ENCODE assay signal across 10 mouse cellular contexts in genomic region chr14:55193876-55194635, GRCm38 (mm10). TPM values are rescaled to one million over a fixed set of nuclear protein-coding genes. Genes with fewer than 3 reads are reported as not detected.
DNase-seq lines count a peak whose midpoint lies in the region; TF ChIP-seq lines count a peak whose summit lies in the region.
"Had no signal": no experiment of that assay in that cellular context is flagged by ENCODE, and none has a peak within 500 bp of the region (broad histone marks: within the 10 kb centered on the region; RNA-seq: fewer than 3 reads in every experiment).

No protein-coding gene starts in this region.

- no peaks in the 10 kb centered on the region for H3K36me3 ChIP-seq in heart, embryonic 10.5 days
- H3K36me3 ChIP-seq in MEL (ENCODE audit: control insufficient read depth in 1 of 2, insufficient read depth in 2 of 2, low read length in 2 of 2), result no peaks in the 10 kb centered on the region
- H3K36me3 ChIP-seq: heart, embryonic 15.5 days had no signal

- peak; percentile 29 to 56 for DNase-seq in heart, adult 18-20 months
- no peak for DNase-seq in heart, embryonic 10.5 days (ENCODE audit: low spot score)
- DNase-seq in MEL (ENCODE audit: low read depth, low spot score), result peak; percentile 7
- peak; percentile 8 for DNase-seq in kidney, adult 18-20 months
- DNase-seq in monocyte, adult 2 months (ENCODE audit: low read depth in 1 of 2, low spot score in 2 of 2), result peak; percentile 21 to 29
- peak; percentile 40 to 43 for DNase-seq in thymus, postnatal 36 days
- no peak for DNase-seq in cerebellum, adult 9-10 months
- no peak for DNase-seq in cerebellum, adult 9-11 months

- no peak overlapping the region for H3K4me3 ChIP-seq in heart, embryonic 10.5 days
- no peak overlapping the region for H3K4me3 ChIP-seq in MEL (ENCODE audit: control insufficient read depth in 1 of 2, insufficient read depth in 1 of 2, low read depth in 2 of 2, low read length in 2 of 2)
- H3K4me3 ChIP-seq: heart, embryonic 15.5 days had no signal

- H3K9me3 ChIP-seq in heart, embryonic 10.5 days, result no peaks in the 10 kb centered on the region
- H3K9me3 ChIP-seq in MEL (replicated peaks; ENCODE audit: insufficient read depth, low read length), result no peaks in the 10 kb centered on the region
- H3K9me3 ChIP-seq: heart, embryonic 15.5 days had no signal

- TF ChIP-seq EP300 in MEL (IDR thresholded peaks at IDR 0.05; ENCODE audit: low read depth in 1 of 2, low read length in 2 of 2), result no peak

- 74% methylated on average over 14 of the region's 14 CpGs for WGBS in heart, embryonic 10.5 days

- no peak overlapping the region for H3K9ac ChIP-seq in MEL (ENCODE audit: control insufficient read depth, low read depth, low read length, poor library complexity, severe bottlenecking)
- H3K9ac ChIP-seq: heart, embryonic 15.5 days had no signal

- H3K79me2 ChIP-seq in MEL (ENCODE audit: control insufficient read depth, insufficient read depth, low read length, poor library complexity), result no peaks in the 10 kb centered on the region

- TF ChIP-seq RAD21 in MEL (IDR thresholded peaks at IDR 0.05; ENCODE audit: low read depth, low read length), result no peak

- H3K27me3 ChIP-seq in heart, embryonic 10.5 days (ENCODE audit: insufficient read depth, poor library complexity, severe bottlenecking), result peaks cover 40% of the 10 kb centered on the region
- peaks cover 12 to 18% of the 10 kb centered on the region in 2 experiments for H3K27me3 ChIP-seq in MEL (ENCODE audit: control insufficient read depth in 1 of 2, insufficient read depth in 2 of 2, low read length in 2 of 2)
- H3K27me3 ChIP-seq: heart, embryonic 15.5 days had no signal

- H3K4me1 ChIP-seq in heart, embryonic 10.5 days, result peaks cover 47% of the 10 kb centered on the region
- H3K4me1 ChIP-seq in MEL (ENCODE audit: control insufficient read depth in 1 of 2, insufficient read depth in 2 of 2, low read length in 2 of 2), result no peaks in the 10 kb centered on the region

- no peak for TF ChIP-seq POLR2A in MEL (IDR thresholded peaks at IDR 0.05; ENCODE audit: control insufficient read depth in 1 of 2, insufficient read depth in 1 of 2, low read depth in 1 of 2, low read length in 2 of 2, poor library complexity in 1 of 2)

- no peak overlapping the region for H3K27ac ChIP-seq in heart, embryonic 10.5 days
- no peak overlapping the region for H3K27ac ChIP-seq in MEL (ENCODE audit: control insufficient read depth, low read depth, low read length)
- H3K27ac ChIP-seq: heart, embryonic 15.5 days had no signal

- no peak for TF ChIP-seq CTCF in MEL (IDR thresholded peaks at IDR 0.05 in 2 of 3, conservative IDR thresholded peaks at IDR 0.05 in 1 of 3; ENCODE audit: control insufficient read depth in 1 of 3, insufficient read depth in 1 of 3, low read depth in 2 of 3, low read length in 3 of 3, poor library complexity in 1 of 3, severe bottlenecking in 1 of 3)

TF ChIP-seq in MEL, 35 proteins besides CTCF, POLR2A, EP300 and RAD21:
- TF ChIP-seq USF2 (IDR thresholded peaks at IDR 0.05; ENCODE audit: borderline replicate concordance in 1 of 2, insufficient read depth in 1 of 2, low read depth in 1 of 2, low read length in 2 of 2) (no peak), GATA1 (IDR thresholded peaks at IDR 0.05; ENCODE audit: low read depth, low read length) (no peak), ZMIZ1 (IDR thresholded peaks at IDR 0.05; ENCODE audit: low read depth, low read length) (no peak), KAT2A (conservative IDR thresholded peaks at IDR 0.05; ENCODE audit: low read depth, low read length) (no peak)

RNA-seq across cellular contexts. Expression of gene Dhrs2, which starts 27.8 kb away (rescaled TPM):
- not detected for total RNA-seq in heart, adult 18-20 months (2021)
- not detected in 2 replicates for polyA plus RNA-seq in heart, embryonic 10.5 days (2016; fragmentation: Nextera tagmentation; extraction: Ambion mirVana)
- not detected in 2 replicates for total RNA-seq in MEL (2012; rRNA removed)
- not detected for polyA plus RNA-seq in MEL (2012; ENCODE audit: insufficient read depth in 1 of 2, insufficient read length in 2 of 2, low read depth in 1 of 2, low replicate concordance in 2 of 2, missing spikeins in 1 of 2)
- total RNA-seq: ES-E14 had no signal
- polyA plus RNA-seq: heart, embryonic 15.5 days had no signal

Comparison
In these comparisons a context has a peak if more than half of its experiments do, and no peak if none do; other contexts are left out.
1. DNase-seq: peak in heart, adult 18-20 months (2 of 2), MEL (single experiment), kidney, adult 18-20 months (single experiment), monocyte, adult 2 months (2 of 2) and thymus, postnatal 36 days (2 of 2); none in heart, embryonic 10.5 days (single experiment), cerebellum, adult 9-10 months (single experiment) and cerebellum, adult 9-11 months (single experiment).